Mouse (Mus musculus) E14TG2a.4 (cell line): ENCODE measurements around the gene Asb3.

ENCODE experiments used
- CTCF ChIP-seq: conservative IDR thresholded peaks from 2 replicates; pipeline ENCODE4 v1.5.1; 2014; ENCODE audit warnings: low read length
- POU5F1 ChIP-seq: IDR thresholded peaks from 2 replicates; pipeline ENCODE4 v1.6.1; 2014; ENCODE audit warnings: low read length, borderline replicate concordance

DNA sequence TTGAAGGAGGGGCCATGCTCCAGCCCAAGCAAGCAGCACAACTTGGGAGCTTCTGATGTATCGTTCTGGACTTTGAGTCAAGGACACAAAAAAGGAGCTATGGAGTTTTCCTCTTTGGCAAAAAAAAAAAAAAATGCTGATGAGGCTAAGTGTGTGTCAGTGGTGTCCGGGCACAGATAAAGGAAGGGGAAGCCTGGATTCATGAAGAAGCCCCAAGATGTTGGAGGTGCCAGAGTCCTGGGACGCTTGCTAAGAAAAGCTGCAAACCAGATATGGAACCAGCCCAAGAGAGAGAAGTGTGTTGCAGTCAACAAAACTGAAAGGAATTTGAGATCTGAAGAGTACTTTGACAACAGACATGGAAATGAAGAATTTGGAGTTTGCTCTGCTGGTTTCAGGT, 27.1 kb downstream of the Asb3 start:
- TF ChIP-seq CTCF: no peak
- TF ChIP-seq POU5F1: no peak
